Mouse (Mus musculus) heart, embryonic 16.5 days (tissue): ENCODE measurements around the gene Tmem198b. TPM values are rescaled to one million over a fixed set of nuclear protein-coding genes. Genes with fewer than 3 reads are reported as not detected.

Experiments used
- ATAC-seq: fragments of 200-750 bp; cut with Nextera tagmentation; replicated peaks from 2 replicates; pipeline ENCODE4 v1.8.0; 2017; ENCODE audit warnings: moderate number of reproducible peaks; ENCODE audit not compliant: insufficient read depth, low FRiP score; ENCODE audit errors: extremely low read depth
- H3K27ac ChIP-seq: fragments of 300-500 bp; sonication (generic); 2 replicates; pipeline ENCODE4 v1.5.1; 2014; ENCODE audit warnings: mild to moderate bottlenecking, low read length, control low read depth, moderate library complexity
- H3K27me3 ChIP-seq: fragments of 300-500 bp; sonication (generic); 2 replicates; pipeline ENCODE4 v1.6.1; 2014; ENCODE audit warnings: low read length, mixed read lengths; ENCODE audit not compliant: control insufficient read depth, insufficient read depth
- H3K36me3 ChIP-seq: fragments of 300-500 bp; sonication (generic); 2 replicates; pipeline ENCODE4 v1.6.1; 2014; ENCODE audit not compliant: control insufficient read depth, insufficient read depth
- H3K4me1 ChIP-seq: fragments of 300-500 bp; sonication (generic); 2 replicates; pipeline ENCODE4 v1.6.1; 2014; ENCODE audit warnings: low read length, mixed read lengths; ENCODE audit not compliant: control insufficient read depth, insufficient read depth
- H3K4me2 ChIP-seq: fragments of 300-500 bp; sonication (generic); 2 replicates; pipeline ENCODE4 v1.6.1; 2014; ENCODE audit warnings: low read depth, mild to moderate bottlenecking, control low read depth, low read length
- H3K4me3 ChIP-seq: fragments of 300-500 bp; sonication (generic); 2 replicates; pipeline ENCODE4 v1.5.1; 2014; ENCODE audit warnings: mild to moderate bottlenecking, control low read depth, low read length
- H3K9ac ChIP-seq: fragments of 300-500 bp; sonication (generic); 2 replicates; pipeline ENCODE4 v1.6.1; 2014; ENCODE audit warnings: low read length, control low read depth
- H3K9me3 ChIP-seq: fragments of 300-500 bp; sonication (generic); replicated peaks from 2 replicates; pipeline ENCODE4 v1.6.1; 2016; ENCODE audit warnings: low read length; ENCODE audit not compliant: control insufficient read depth
- WGBS: fragments of 180-500 bp; shearing (Covaris S2); extraction: QIAGEN DNeasy Blood & Tissue Kit; methylation state at CpG from one replicate; pipeline ENCODE4 v1.1.7; 2014; 5-methylcytosine and 5-hydroxymethylcytosine counted together
- polyA plus RNA-seq: library from polyadenylated mRNA; unstranded; fragments of >200 nt; fragmentation: Nextera tagmentation; extraction: Ambion mirVana; gene quantifications from 2 replicates; pipeline ENCODE4 v1.2.1, GENCODE M21; 2015

The Tmem198b gene
- polyA plus RNA-seq, 1 experiment from 2014 or later, result 18.1 TPM

GRCm38 (mm10) chr10:128805092-128806000 lies 1.2 kb upstream of the Tmem198b start:
- ATAC-seq, result peak; percentile 92
- Histone ChIP-seq H3K27me3 (no peaks in the 10 kb centered on the region), H3K4me2 (peak overlapping the region; percentile 76), H3K36me3 (peaks cover 8% of the 10 kb centered on the region), H3K9me3 (no peaks in the 10 kb centered on the region), H3K27ac (peak overlapping the region; percentile 99), H3K9ac (peak overlapping the region; percentile 94), H3K4me1 (peaks cover 46% of the 10 kb centered on the region), H3K4me3 (peak overlapping the region; percentile 87)
- under 1% methylated on average over 70 of the region's 70 CpGs for WGBS

- peak; percentile 8; the same call in 1 of the 2 replicates for ATAC-seq
Measured at GRCm38 (mm10) chr10:128803771-128804270, 349 bp downstream of the Tmem198b start, which contains the start of gene Dnajc14. Dnajc14 (plus strand) TSS chr10:128804062.

DNA sequence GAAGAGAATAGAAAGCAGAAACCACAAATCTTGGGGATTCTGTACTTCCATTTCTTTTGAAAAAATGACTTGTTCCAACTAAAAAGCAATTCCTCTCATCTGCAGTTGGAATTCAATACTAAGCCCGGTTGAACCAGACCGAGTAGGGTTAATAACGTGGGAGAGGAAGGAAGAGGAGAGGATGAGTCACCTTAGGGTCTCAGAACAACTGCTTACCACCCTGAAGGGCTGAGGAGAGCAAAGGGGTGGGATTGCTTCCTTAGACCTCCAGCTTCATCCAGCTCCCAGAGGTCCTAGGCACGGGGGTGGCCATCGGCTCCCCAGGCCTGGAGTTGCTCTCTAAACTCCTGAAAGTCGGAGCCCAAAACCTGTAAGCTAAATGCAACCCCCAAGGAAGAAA lies 809 bp downstream of the Tmem198b start:
- peak overlapping the region; percentile 94 for H3K9ac ChIP-seq
- no peaks in the 10 kb centered on the region for H3K27me3 ChIP-seq
- peaks cover 34% of the 10 kb centered on the region for H3K4me1 ChIP-seq
- H3K4me2 ChIP-seq, result peak overlapping the region; percentile 66
- peak overlapping the region; percentile 99 for H3K27ac ChIP-seq
- no peaks in the 10 kb centered on the region; the same call in none of the 2 replicates for H3K36me3 ChIP-seq
- no peak for ATAC-seq
- peak overlapping the region; percentile 87 for H3K4me3 ChIP-seq
- WGBS, result 8% methylated on average over 6 of the region's 6 CpGs
- H3K9me3 ChIP-seq, result no peaks in the 10 kb centered on the region

More at GRCm38 (mm10) chr10:128803771-128804270, 349 bp downstream of the Tmem198b start, which contains the start of gene Dnajc14:
- WGBS, result under 1% methylated on average over 14 of the region's 14 CpGs
- Histone ChIP-seq H3K27me3 (no peaks in the 10 kb centered on the region), H3K27ac (peak within 1 kb of the TSS; percentile 99), H3K9me3 (no peaks in the 10 kb centered on the region), H3K4me1 (peaks cover 38% of the 10 kb centered on the region), H3K4me2 (peak within 1 kb of the TSS; percentile 66), H3K36me3 (peaks cover 3% of the 10 kb centered on the region), H3K9ac (peak within 1 kb of the TSS; percentile 94), H3K4me3 (peak within 1 kb of the TSS; percentile 87)

DNA sequence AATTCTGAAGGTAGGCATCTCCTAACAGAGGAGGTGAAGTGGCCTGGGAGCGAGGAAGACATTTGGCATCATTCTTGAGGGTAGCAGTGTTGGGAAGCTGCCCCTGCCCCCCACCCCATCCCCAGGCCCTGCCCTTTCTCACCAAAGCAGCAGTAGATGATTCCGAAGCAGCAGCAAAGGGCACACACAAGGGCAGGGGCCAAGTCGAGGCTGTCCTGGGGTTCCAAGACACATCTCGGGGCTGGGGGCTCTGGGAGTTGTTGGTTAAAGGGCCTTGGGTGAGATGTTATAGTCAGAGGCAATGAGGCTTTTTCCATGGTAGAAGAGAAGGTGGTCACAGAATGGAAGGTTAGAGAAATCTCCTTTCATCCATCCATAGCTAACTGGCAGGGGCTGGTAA lies 1.2 kb downstream of the Tmem198b start:
- 47% methylated on average over 4 of the region's 4 CpGs for WGBS
- peak overlapping the region; percentile 94 for H3K9ac ChIP-seq
- ATAC-seq, result no peak

GRCm38 (mm10) chr10:128801981-128802495 lies 2.1 kb downstream of the Tmem198b start:
- H3K4me3 ChIP-seq, result no peak overlapping the region

More for the DNA sequence above, 1.2 kb downstream of the Tmem198b start:
- H3K9me3 ChIP-seq, result no peaks in the 10 kb centered on the region
- peak overlapping the region; percentile 87 for H3K4me3 ChIP-seq
- H3K36me3 ChIP-seq, result no peaks in the 10 kb centered on the region; the same call in none of the 2 replicates
- peaks cover 30% of the 10 kb centered on the region for H3K4me1 ChIP-seq
- H3K27me3 ChIP-seq, result no peaks in the 10 kb centered on the region
- peak overlapping the region; percentile 66 for H3K4me2 ChIP-seq
- H3K27ac ChIP-seq, result no peak overlapping the region; the same call in 1 of the 2 replicates

DNA sequence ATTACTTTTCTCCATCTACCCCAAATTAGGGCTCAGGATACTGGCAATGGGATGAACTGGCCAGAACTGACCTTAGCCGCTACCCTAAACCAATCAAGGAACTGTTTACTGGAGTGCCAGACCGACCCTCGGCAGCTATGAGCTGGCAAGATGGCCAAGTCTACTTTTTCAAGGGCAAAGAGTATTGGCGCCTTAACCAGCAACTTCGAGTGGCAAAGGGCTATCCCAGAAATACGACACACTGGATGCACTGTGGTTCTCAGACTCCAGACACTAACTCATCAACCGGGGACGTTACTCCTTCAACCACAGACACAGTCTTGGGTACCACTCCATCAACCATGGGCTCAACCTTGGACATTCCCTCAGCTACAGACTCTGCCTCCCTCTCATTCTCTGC lies 5.5 kb downstream of the Tmem198b start:
- Histone ChIP-seq H3K27me3 (no peaks in the 10 kb centered on the region), H3K4me2 (no peak overlapping the region), H3K36me3 (no peaks in the 10 kb centered on the region; the same call in 1 of the 2 replicates), H3K27ac (no peak overlapping the region), H3K4me3 (no peak overlapping the region), H3K9me3 (no peaks in the 10 kb centered on the region), H3K4me1 (peaks cover 11% of the 10 kb centered on the region), H3K9ac (no peak overlapping the region)
- WGBS, result 90% methylated on average over 8 of the region's 8 CpGs
- no peak for ATAC-seq

More at GRCm38 (mm10) chr10:128801981-128802495, 2.1 kb downstream of the Tmem198b start:
- no peaks in the 10 kb centered on the region for H3K9me3 ChIP-seq
- no peaks in the 10 kb centered on the region; the same call in none of the 2 replicates for H3K36me3 ChIP-seq
- no peak overlapping the region for H3K4me2 ChIP-seq
- no peaks in the 10 kb centered on the region for H3K27me3 ChIP-seq
- no peak overlapping the region for H3K9ac ChIP-seq
- peaks cover 21% of the 10 kb centered on the region for H3K4me1 ChIP-seq
- H3K27ac ChIP-seq, result no peak overlapping the region
- no peak for ATAC-seq
- WGBS, result 87% methylated on average over 16 of the region's 16 CpGs

GRCm38 (mm10) chr10:128795581-128795980 lies 8.6 kb downstream of the Tmem198b start:
- H3K9me3 ChIP-seq, result no peaks in the 10 kb centered on the region
- no peaks in the 10 kb centered on the region for H3K36me3 ChIP-seq
- no peak overlapping the region for H3K9ac ChIP-seq
- H3K4me1 ChIP-seq, result no peaks in the 10 kb centered on the region
- no peak for ATAC-seq
- 84% methylated on average over 3 of the region's 3 CpGs for WGBS
- H3K27me3 ChIP-seq, result no peaks in the 10 kb centered on the region
- no peak overlapping the region for H3K4me2 ChIP-seq
- no peak overlapping the region for H3K4me3 ChIP-seq
- no peak overlapping the region for H3K27ac ChIP-seq

- Histone ChIP-seq H3K9me3 (no peaks in the 10 kb centered on the region), H3K36me3 (no peaks in the 10 kb centered on the region), H3K27ac (no peak overlapping the region), H3K4me1 (no peaks in the 10 kb centered on the region), H3K4me3 (no peak overlapping the region), H3K27me3 (no peaks in the 10 kb centered on the region), H3K9ac (no peak overlapping the region), H3K4me2 (no peak overlapping the region)
- WGBS, result 89% methylated on average over 5 of the region's 5 CpGs
- no peak for ATAC-seq
Measured at GRCm38 (mm10) chr10:128794391-128794790, 9.8 kb downstream of the Tmem198b start.
